Mouse (Mus musculus) ES-Bruce4 (cell line): ENCODE measurements around the gene H2-DMa. TPM values are rescaled to one million over a fixed set of nuclear protein-coding genes. Genes with fewer than 3 reads are reported as not detected.

Experiments
- H3K27ac ChIP-seq: 2 replicates; pipeline ENCODE4 v1.5.1; 2012; ENCODE audit warnings: low read length, inconsistent platforms; ENCODE audit not compliant: insufficient read depth
- H3K27me3 ChIP-seq: 2 replicates; pipeline ENCODE4 v1.6.1; 2012; ENCODE audit warnings: mild to moderate bottlenecking, low read length, inconsistent platforms; ENCODE audit not compliant: control insufficient read depth, poor library complexity, insufficient read depth, severe bottlenecking
- H3K36me3 ChIP-seq: 2 replicates; pipeline ENCODE4 v1.6.1; 2012; ENCODE audit warnings: inconsistent platforms, mild to moderate bottlenecking, low read length, moderate library complexity; ENCODE audit not compliant: control insufficient read depth, poor library complexity, insufficient read depth, severe bottlenecking
- H3K4me1 ChIP-seq: one replicate; pipeline ENCODE4 v1.8.1; 2011; ENCODE audit warnings: low read length; ENCODE audit not compliant: control insufficient read depth, insufficient read depth
- H3K4me3 ChIP-seq: 2 replicates; pipeline ENCODE4 v1.5.1; 2011; ENCODE audit warnings: low read depth, mild to moderate bottlenecking, low read length
- H3K9ac ChIP-seq: 2 replicates; pipeline ENCODE4 v1.6.1; 2012; ENCODE audit warnings: low read depth, mild to moderate bottlenecking, inconsistent platforms; ENCODE audit not compliant: poor library complexity, severe bottlenecking
- H3K9me3 ChIP-seq: replicated peaks from 2 replicates; pipeline ENCODE4 v1.6.1; 2012; ENCODE audit warnings: mild to moderate bottlenecking, low read length, inconsistent platforms; ENCODE audit not compliant: control insufficient read depth, poor library complexity, insufficient read depth, severe bottlenecking
- CTCF ChIP-seq: IDR thresholded peaks from one replicate; pipeline ENCODE4 v1.8.1; 2011; ENCODE audit warnings: low read depth, low read length
- EP300 ChIP-seq: IDR thresholded peaks from 2 replicates; pipeline ENCODE4 v1.6.1; 2011; ENCODE audit warnings: low read depth, low read length; ENCODE audit not compliant: insufficient read depth
- POLR2A ChIP-seq: IDR thresholded peaks from one replicate; pipeline ENCODE4 v1.8.1; 2011; ENCODE audit warnings: low read length; ENCODE audit not compliant: insufficient read depth
- polyA plus RNA-seq: library from polyadenylated mRNA; stranded (reverse); fragments of >200 nt; gene quantifications from 2 replicates; pipeline ENCODE4 v1.2.4, GENCODE M21; 2011; ENCODE audit warnings: low read depth; ENCODE audit not compliant: missing spikeins, insufficient read depth, insufficient read length

H2-DMa gene
- polyA plus RNA-seq, 1 experiment = 5.9 TPM

DNA sequence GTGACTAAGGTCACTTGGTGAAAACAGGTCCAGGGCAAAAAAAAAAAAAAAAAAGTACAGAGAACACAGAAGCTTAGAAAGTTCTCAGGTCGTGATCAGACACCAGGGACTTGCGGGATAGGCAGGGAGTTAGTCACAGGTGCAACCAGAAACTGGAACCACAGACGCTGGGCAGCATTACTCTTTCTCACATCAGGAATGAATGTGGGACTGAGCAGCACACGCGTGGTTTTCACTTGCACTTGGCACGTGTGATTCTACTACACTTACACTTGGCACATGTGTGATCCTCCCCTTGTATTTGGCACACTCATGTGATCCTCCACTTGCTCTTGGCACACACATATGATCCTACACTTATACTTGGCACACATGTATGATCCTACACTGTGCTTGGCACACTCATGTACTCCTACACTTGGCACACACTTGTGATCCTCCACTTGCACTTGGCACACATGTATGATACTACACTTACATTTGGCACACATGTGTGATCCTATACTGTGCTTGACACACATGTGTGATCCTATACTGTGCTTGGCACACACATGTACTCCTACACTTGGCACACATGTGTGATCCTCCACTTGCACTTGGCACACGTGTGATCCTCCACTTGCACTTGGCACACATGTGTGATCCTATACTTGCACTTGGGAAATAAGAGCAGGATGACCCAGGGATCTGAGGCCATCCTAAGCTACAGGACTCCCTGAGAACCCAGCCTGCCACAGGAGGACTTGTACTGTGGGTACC is 12.1 kb upstream of the H2-DMa start:
- Histone ChIP-seq H3K9ac (no peak overlapping the region), H3K27me3 (no peaks in the 10 kb centered on the region), H3K9me3 (no peaks in the 10 kb centered on the region), H3K4me1 (no peaks in the 10 kb centered on the region), H3K27ac (no peak overlapping the region), H3K36me3 (peaks cover 10% of the 10 kb centered on the region), H3K4me3 (no peak overlapping the region)
- no peak for TF ChIP-seq CTCF
- TF ChIP-seq POLR2A = no peak
- no peak for TF ChIP-seq EP300

- Histone ChIP-seq H3K4me3 (no peak overlapping the region), H3K9ac (no peak overlapping the region), H3K27me3 (no peaks in the 10 kb centered on the region), H3K36me3 (peaks cover 22% of the 10 kb centered on the region), H3K27ac (no peak overlapping the region), H3K9me3 (no peaks in the 10 kb centered on the region), H3K4me1 (no peaks in the 10 kb centered on the region)
- TF ChIP-seq CTCF (no peak), POLR2A (no peak), EP300 (no peak)
Measured at GRCm38 (mm10) chr17:34108460-34108859, 10.9 kb upstream of the H2-DMa start.

DNA sequence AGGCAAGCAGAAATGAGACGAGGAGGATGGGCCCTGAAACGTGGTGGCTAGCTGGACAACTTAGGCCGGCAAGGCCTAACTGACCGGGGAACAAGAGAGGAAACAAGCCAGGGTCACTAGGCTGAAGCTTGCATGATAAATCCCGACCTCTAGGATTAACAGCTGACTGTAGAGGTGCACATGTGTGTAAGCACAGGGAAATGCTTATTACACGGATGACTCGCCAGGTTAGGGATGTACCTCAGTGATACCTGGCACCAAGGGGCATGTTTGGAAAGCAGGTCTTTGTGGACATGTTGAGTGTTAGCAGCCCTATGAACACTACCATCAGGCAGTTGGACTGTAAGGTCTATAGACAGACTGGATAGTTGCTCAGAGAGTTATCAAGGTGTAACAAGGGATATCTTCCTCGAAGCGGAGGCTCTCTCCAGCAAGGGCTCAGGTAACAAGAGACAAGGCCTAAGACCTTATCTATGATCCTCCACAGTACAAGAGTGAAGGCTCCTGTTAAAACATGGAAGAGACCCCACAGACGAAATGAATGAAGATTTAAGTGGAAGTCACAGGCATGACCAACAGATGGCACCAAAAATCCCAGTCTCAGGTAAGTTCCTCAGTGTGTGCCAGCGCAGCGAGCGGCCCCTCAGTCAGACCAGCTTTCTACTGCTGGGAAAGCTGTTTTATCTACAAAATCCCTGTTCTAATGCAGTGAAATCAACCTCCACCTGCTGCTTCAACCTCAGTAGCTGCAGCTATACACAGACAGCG is 10.1 kb upstream of the H2-DMa start:
- no peak for TF ChIP-seq EP300
- TF ChIP-seq POLR2A = no peak
- peak; percentile 14 for TF ChIP-seq CTCF
- H3K27me3 ChIP-seq = no peaks in the 10 kb centered on the region
- H3K4me3 ChIP-seq = no peak overlapping the region
- no peaks in the 10 kb centered on the region for H3K9me3 ChIP-seq
- H3K9ac ChIP-seq = no peak overlapping the region
- no peak overlapping the region for H3K27ac ChIP-seq
- peaks cover 29% of the 10 kb centered on the region for H3K36me3 ChIP-seq
- H3K4me1 ChIP-seq = no peaks in the 10 kb centered on the region

DNA sequence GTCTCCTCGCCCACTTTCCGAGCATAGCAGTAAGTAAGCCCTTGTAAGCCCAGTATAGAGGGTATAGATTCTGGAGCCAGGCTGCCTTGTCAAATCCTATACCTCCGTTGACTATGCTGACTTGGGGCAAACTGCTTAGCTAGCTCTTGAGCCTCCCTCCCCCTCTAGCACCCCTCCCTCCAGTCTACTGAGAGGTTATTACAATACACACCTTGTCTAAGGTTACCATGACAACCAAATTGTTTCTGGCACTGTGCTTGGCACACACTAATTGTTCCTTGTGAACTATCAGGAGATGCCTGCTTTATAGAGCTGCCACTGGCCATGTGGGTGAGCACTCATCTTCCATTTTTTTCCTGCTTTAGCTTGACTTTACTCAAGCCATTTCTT is 9.5 kb upstream of the H2-DMa start:
- Histone ChIP-seq H3K4me3 (no peak overlapping the region), H3K4me1 (no peaks in the 10 kb centered on the region), H3K9ac (no peak overlapping the region), H3K9me3 (no peaks in the 10 kb centered on the region), H3K36me3 (peaks cover 35% of the 10 kb centered on the region), H3K27me3 (no peaks in the 10 kb centered on the region), H3K27ac (no peak overlapping the region)
- TF ChIP-seq POLR2A (no peak), CTCF (no peak), EP300 (no peak)

DNA sequence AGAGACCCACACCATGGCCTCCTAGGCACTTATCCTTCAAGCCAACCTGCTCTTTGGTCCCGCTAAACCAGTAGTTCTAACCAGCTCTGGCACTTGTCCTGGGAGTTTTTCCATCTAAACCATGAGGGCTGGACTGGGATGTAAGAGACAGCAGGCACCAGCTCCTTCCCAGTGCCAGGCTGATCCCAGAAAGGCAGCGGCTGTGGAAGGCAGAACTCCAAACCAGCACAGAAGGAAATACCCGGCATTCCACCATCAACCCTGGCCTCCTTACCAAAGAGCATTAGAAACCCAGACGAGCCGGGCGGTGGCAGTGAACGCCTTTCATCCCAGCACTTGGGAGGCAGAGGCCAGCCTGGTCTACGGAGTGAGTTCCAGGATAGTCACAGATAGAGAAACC is 9.0 kb upstream of the H2-DMa start:
- Histone ChIP-seq H3K4me3 (no peak overlapping the region), H3K36me3 (peaks cover 40% of the 10 kb centered on the region), H3K9ac (no peak overlapping the region), H3K9me3 (no peaks in the 10 kb centered on the region), H3K27me3 (no peaks in the 10 kb centered on the region), H3K4me1 (no peaks in the 10 kb centered on the region), H3K27ac (0 out of 2 replicates have a peak overlapping the region, but pooled peaks have one; percentile 11)
- TF ChIP-seq POLR2A = no peak
- no peak for TF ChIP-seq CTCF
- TF ChIP-seq EP300 = no peak

DNA sequence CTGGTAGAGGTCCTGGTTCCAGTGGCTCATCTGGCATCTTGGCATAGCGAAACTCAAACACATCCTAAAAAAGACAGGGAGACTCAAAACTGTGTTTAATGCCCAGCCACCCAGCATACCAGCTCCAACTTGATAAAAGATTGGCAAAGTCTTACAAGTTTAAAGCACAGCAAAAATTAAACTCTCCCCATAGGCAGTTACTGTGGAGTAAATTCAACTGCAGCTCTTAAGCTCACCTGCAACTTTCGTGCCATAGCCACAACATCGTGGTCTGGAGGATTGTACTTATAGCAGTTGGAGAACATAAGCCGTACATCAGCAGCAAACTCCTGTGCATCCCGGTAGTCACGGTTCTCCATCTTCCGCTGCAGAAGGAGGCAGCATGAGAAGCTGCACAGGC is 5.2 kb upstream of the H2-DMa start:
- no peak for TF ChIP-seq CTCF
- TF ChIP-seq POLR2A = no peak
- TF ChIP-seq EP300 = no peak
- H3K4me3 ChIP-seq = no peak overlapping the region
- H3K27me3 ChIP-seq = no peaks in the 10 kb centered on the region
- no peaks in the 10 kb centered on the region for H3K4me1 ChIP-seq
- H3K9ac ChIP-seq = no peak overlapping the region
- no peaks in the 10 kb centered on the region for H3K9me3 ChIP-seq
- peaks cover 77% of the 10 kb centered on the region for H3K36me3 ChIP-seq
- H3K27ac ChIP-seq = no peak overlapping the region
